Mouse (Mus musculus) spleen, postnatal 10 days (tissue): Measurements from ENCODE around the gene Vmn2r80.
"Not testable (repeated sequence)": the region's sequence is repeated elsewhere in the genome, so short reads cannot be mapped to it uniquely, and the experiment has no call there.

Experiments
- DNase-seq, 2 experiments: peaks; one replicate each; pipeline ENCODE4 v3.0.0; 2021 to 2022; ENCODE audit warnings: low spot score in 2 of 2

The Vmn2r80 gene

DNA sequence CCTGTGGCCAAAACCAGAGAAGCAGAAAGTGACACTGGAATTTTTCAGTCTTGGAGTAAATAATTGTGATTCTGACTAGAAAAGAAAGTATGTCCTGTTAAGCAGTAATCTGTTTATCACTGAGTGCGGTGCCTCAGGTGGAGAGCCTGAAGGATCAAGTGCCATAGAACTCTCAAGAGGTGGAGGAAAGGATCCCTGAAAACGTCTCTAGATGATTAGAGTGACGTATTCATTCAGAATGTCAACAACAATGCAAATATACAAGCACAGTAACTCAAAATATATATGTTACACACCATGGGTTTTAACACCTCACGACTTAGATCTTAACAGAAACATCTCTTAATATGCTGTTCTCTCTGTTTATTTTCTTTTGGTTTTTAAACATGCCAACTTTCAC is at the start of gene Vmn2r80:
TSS of gene Vmn2r80 (plus strand) at position 301 of the 400 bp plus-strand sequence.
- DNase-seq, result not testable (repeated sequence)

DNA sequence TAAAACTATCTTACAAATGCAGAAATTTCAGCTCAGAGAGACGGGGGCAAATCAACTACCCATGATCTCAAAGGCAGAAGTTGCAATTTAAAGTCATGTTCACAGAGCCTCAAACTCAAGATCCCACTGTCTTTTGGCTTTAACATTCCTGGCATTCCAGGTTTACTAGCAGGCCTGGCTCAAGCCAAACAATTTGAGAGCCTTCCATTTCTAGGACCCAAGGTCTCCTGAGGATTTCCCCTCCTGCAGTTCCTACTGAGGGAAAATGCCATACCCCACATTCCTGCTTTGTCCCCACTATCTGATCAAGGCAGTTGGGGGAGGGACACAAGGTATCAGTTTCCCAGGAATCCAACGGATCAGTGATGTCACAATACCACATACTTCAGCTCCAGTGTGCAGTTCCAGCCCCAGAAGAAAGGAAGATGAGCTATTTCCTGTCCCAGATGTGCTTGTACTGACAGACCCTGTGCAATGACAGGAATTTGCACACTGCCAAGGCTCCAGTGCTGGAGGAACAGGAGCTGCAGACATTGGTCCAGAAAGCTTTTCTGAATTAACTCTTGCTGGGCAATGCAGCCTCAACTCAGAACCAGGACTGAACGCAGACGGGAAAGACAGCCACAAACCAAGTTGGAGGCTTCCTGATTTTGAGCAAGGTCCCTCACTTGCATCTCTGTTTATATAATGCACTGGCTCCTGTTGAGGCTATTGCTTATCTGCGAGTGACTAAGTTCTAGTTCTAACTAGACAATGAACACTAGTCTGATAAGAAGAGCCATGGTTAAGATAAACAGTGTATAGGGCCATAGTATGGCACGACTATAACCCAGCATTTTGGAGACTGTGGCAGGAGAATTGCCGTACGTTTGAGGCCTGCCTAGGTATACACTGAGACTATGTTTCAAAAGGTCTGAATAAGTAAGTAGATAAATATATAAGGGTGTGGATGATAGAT is 42.0 kb upstream of the Vmn2r80 start:
- no peak for DNase-seq

DNA sequence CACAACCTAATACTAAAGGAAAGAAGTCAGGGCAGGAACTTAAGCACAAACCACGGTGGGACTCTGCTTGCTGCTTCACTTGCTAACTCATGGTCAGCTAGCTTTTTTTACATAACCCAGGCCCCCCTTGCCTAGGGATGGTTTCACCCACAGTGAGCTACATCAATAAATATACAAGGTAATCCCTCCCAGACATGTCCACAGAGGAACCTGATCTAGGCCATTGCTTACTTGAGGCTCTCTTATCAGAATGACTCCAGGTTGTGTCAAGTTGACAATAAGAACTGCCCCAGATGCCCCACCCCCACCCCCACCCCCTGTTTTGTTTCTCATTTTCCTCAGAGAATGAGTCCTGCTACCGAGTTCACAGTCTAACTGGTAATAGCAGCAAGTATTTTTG is 41.0 kb upstream of the Vmn2r80 start:
- DNase-seq, result no peak

DNA sequence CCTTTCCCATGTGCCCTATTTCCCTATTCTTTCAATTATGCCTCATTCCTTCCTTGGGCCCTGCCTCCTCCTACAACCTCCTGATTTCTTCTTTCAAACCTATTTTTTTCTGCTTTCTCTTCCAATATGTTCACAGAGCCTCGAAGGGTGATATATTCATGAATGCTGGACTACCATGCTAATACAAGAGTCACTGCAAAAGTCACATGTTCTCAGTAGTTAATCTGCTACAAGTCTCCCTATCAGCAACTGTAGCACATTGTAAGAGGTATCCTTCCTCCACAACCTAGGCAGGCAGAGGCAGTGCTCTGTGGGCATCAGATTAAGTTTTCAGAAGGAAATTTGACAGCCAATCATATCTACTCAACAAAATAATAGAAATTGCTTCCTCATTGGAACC is 39.4 kb upstream of the Vmn2r80 start:
- DNase-seq, result no peak

DNA sequence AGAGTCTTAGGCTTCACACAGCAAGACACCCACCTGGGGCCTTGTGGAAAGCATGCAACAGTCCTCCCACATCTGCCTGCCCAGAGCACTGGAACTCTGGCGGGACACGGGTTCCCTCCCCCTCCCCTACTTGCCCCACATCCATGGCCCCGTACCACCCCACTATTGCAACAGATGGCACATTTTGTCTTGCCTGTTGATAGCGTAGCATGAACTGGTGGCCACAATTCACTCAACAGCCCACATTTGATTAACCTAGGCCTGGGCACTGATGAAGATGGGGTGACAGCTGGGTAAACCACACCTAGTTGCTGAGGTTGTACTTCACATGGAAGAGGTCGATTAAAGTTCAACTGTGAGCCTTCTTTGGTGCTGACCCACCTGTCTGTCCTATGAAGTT is 38.1 kb upstream of the Vmn2r80 start:
- DNase-seq, result no peak

DNA sequence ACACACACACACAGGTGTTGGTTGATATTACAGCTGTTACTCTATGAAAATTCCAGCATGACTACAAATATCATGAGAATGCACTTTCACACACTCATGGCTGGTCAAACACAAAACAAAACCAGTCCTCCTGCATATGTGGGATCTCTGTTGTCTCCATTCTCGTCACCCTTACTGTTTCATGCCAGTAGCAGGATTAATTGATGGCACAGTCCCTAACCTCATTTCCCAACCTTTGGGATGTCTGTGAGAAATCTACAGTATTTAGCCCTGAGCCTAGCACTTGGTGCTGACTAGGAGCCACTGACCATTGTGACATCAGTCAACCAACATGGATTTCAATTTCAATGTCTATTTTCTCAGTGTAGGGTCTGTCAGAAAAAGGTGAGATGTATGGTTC is 33.5 kb upstream of the Vmn2r80 start:
- DNase-seq, result no peak

DNA sequence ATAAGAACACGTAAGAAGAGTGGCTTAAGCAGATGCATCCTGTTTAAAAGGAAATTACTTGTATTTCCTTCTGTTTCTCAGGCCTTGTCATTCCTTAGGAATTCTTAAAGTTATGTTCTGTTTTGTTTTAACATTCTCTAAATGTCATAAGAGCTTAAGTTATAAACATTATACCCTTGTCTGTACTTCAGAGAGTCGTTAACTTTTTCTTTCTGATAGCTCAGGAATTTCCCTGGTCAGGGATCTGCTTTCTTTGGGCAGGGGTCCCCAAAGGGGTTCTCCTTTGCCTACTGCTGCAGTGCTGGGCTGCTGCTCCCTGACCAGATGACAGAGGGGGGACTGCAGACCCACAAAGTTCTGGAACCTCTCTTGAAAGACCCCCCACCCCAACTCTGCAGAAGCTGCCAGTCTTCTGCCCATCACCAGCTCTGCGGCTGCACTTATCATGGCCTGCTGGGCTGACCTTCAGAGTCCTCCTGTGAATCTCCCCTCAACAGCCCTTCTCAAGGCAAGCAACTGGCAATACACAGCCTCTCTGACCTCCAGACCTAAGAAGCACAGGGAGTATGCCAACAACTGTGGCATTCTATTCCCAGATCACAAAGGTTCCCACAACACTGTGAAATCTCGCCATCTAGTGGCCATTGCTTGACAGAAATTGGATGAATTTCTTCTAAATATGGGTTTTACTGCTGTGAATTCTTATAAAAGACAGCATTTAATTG is 32.3 kb upstream of the Vmn2r80 start:
- peak in 1 of 2 experiments; percentile 43 for DNase-seq

DNA sequence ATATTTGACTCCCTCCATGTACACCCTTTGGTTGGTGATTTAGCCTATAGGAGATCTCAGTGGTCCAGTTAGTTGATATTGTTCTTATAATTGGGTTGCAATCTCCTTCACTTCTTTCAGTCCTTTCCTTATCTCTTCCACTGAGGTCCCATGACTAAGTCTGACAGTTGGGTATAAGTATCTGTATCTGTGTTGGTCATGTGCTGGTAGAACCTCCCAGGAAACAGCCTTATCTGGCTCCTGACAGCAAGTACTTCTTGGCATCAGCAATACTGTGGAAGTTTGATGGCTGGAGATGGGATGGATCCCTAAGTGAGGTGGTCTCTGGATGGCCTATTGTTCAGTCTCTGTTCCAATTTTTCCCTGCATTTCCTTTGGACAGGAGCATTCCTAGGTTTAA is 3.0 kb downstream of the Vmn2r80 start:
- DNase-seq, result no peak

DNA sequence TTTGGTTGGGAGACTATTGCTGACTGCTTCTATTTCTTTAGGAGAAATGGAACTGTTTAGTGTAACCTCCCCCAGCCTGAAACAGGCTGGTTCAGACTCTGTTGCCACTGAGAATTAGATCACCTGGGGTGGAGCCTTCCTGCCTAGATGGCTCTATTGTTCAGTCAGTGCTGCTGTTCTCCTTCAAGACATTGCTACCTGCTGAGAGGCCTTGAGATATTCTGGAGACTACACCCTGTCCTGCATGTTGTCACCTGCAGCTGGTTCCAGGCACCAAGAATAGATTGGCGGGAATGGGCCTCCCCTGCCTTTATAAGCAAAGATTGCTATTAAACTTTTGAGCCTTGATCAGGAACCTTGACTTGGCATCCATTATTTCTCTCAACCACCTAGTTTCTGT is 51.4 kb downstream of the Vmn2r80 start:
- not testable (repeated sequence) for DNase-seq

DNA sequence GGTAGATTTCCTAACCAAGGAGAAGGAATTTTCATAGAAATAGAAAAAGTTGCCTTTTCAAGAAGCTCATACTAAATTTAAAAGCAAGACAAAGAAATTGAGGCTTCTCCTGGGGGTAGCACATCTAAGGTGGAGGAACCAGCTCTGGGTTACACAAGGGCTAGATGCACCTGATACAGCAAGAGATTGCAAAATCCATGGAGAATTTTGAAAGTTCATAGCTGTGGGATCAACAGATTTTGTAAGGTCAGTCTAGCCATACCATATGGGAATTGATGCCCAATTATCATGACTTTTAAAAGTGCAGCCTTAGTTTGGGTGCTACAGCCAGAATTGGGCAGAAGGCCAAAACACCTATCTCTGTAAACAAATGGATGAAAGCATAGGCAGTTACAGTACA is 71.9 kb downstream of the Vmn2r80 start:
- DNase-seq, result no peak

DNA sequence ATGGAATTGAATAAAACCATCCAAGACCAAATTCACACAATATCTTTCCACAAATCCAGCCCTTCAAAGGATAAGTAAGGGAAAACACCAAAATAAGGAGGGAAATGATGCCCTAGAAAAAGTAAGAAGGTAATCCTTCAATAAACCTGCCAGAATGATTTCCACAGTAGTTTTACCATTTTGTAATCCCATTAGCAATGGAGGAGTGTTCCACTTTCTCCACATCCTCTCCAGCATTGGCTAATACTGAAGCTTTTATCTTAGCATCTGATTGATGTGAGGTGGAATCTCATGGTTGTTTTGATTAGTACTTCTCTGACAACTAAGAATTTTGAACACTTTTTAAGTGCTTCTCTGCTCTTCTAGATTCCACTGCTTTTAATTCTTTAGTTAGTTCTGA is 73.0 kb downstream of the Vmn2r80 start:
- no peak for DNase-seq

DNA sequence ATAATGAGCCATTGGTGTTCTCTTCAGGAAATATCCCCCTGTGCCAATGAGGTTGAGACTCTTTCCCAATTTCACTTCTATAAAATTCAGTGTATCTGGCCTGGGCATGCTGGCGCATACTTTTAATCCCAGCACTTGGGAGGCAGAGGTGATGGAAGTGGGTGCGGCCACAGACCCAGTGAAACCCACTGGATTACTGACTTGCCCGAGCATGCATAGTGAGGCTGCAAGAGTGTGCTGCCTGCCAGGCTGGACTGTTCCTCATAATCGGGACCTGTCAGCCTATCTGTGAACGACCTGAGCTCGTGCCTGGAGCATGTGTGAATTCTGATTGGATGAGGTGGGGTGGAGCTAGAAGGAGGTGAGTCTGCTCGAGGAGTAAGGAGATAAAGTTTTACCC is 73.6 kb downstream of the Vmn2r80 start:
- no peak for DNase-seq
